Mouse (Mus musculus) C2C12 (cell line): Measurements from ENCODE around the gene Rubcnl. TPM values are rescaled to one million over a fixed set of nuclear protein-coding genes. Genes with fewer than 3 reads are reported as not detected.

ENCODE experiments used
- H3K27me3 ChIP-seq: one replicate; pipeline ENCODE4 v1.6.1; 2011; ENCODE audit not compliant: control insufficient read depth, insufficient read depth, insufficient read length
- H3K36me3 ChIP-seq: one replicate; pipeline ENCODE4 v1.6.1; 2011; ENCODE audit not compliant: control insufficient read depth, insufficient read depth
- H3K4me3 ChIP-seq: one replicate; pipeline ENCODE4 v1.5.1; 2011; ENCODE audit warnings: mild to moderate bottlenecking, control low read depth; ENCODE audit not compliant: poor library complexity, insufficient read depth, severe bottlenecking
- H3K79me2 ChIP-seq: one replicate; pipeline ENCODE4 v1.6.1; 2011; ENCODE audit not compliant: control insufficient read depth, insufficient read depth
- H3K79me3 ChIP-seq: one replicate; pipeline ENCODE4 v1.6.1; 2011; ENCODE audit warnings: low read depth, control low read depth
- H3ac ChIP-seq: one replicate; pipeline ENCODE3; 2011; ENCODE audit warnings: low read depth; ENCODE audit not compliant: control insufficient read depth, insufficient read length
- CEBPB ChIP-seq: IDR thresholded peaks from one replicate; pipeline ENCODE4 v1.6.1; 2011; ENCODE audit warnings: low read depth, mild to moderate bottlenecking, control low read depth, moderate library complexity
- CTCF ChIP-seq: IDR thresholded peaks from one replicate; pipeline ENCODE4 v1.5.1; 2011; ENCODE audit not compliant: control insufficient read depth, insufficient read depth, insufficient read length
- FOSL1 ChIP-seq: IDR thresholded peaks from one replicate; pipeline ENCODE4 v1.8.0; 2011; ENCODE audit warnings: mild to moderate bottlenecking, low read length; ENCODE audit not compliant: poor library complexity, insufficient read depth, severe bottlenecking
- MAX ChIP-seq: IDR thresholded peaks from one replicate; pipeline ENCODE4 v1.6.1; 2011; ENCODE audit warnings: mild to moderate bottlenecking, control low read depth
- MYOD1 ChIP-seq: IDR thresholded peaks from one replicate; pipeline ENCODE4 v1.6.1; 2011; ENCODE audit warnings: low read depth; ENCODE audit not compliant: control insufficient read depth, insufficient read length
- MYOG ChIP-seq: IDR thresholded peaks from one replicate; pipeline ENCODE4 v1.6.1; 2011; ENCODE audit not compliant: control insufficient read depth, insufficient read length; ENCODE audit errors: extremely low read depth
- USF1 ChIP-seq: IDR thresholded peaks from one replicate; pipeline ENCODE4 v1.6.1; 2011; ENCODE audit warnings: low read depth, mild to moderate bottlenecking, control low read depth, moderate library complexity
- polyA plus RNA-seq: library from polyadenylated mRNA; unstranded; fragments of >200 nt; fragmentation: generic; extraction: Trizol; gene quantifications from one replicate; pipeline ENCODE4 v1.2.1, GENCODE M21; 2012; ENCODE audit warnings: missing spikeins

Gene Rubcnl
- polyA plus RNA-seq, 1 experiment = 0.40 TPM

- Histone ChIP-seq H3K79me2 (no peaks in the 10 kb centered on the region), H3K4me3 (no peak overlapping the region), H3K79me3 (no peaks in the 10 kb centered on the region), H3K27me3 (no peaks in the 10 kb centered on the region), H3K36me3 (no peaks in the 10 kb centered on the region), H3ac (no peak overlapping the region)
- TF ChIP-seq MYOD1 (no peak), CTCF (no peak), FOSL1 (no peak), USF1 (no peak), MAX (no peak), MYOG (no peak), CEBPB (no peak)
These were observed 5.5 kb upstream of the Rubcnl start for GRCm38 (mm10) chr14:75010346-75010745.

- no peak overlapping the region for H3ac ChIP-seq
- no peaks in the 10 kb centered on the region for H3K79me2 ChIP-seq
- H3K79me3 ChIP-seq = no peaks in the 10 kb centered on the region
- H3K27me3 ChIP-seq = no peaks in the 10 kb centered on the region
- H3K36me3 ChIP-seq = no peaks in the 10 kb centered on the region
- TF ChIP-seq MAX (no peak), FOSL1 (no peak), CTCF (no peak), CEBPB (no peak), MYOG (no peak), MYOD1 (no peak), USF1 (no peak)
- H3K4me3 ChIP-seq = no peak overlapping the region
These were observed 4.7 kb upstream of the Rubcnl start for GRCm38 (mm10) chr14:75010986-75011655.

GRCm38 (mm10) chr14:75016715-75017020 lies 841 bp downstream of the Rubcnl start:
- Histone ChIP-seq H3K27me3 (no peaks in the 10 kb centered on the region), H3K4me3 (no peak overlapping the region), H3ac (no peak overlapping the region), H3K36me3 (no peaks in the 10 kb centered on the region), H3K79me2 (no peaks in the 10 kb centered on the region), H3K79me3 (no peaks in the 10 kb centered on the region)
- TF ChIP-seq CTCF (no peak), MYOD1 (no peak), CEBPB (no peak), MYOG (no peak)

GRCm38 (mm10) chr14:75017277-75017676 lies 1.4 kb downstream of the Rubcnl start:
- Histone ChIP-seq H3K79me3 (no peaks in the 10 kb centered on the region), H3K27me3 (no peaks in the 10 kb centered on the region), H3K79me2 (no peaks in the 10 kb centered on the region), H3ac (no peak overlapping the region), H3K36me3 (no peaks in the 10 kb centered on the region), H3K4me3 (no peak overlapping the region)
- no peak for TF ChIP-seq MAX
- TF ChIP-seq FOSL1 = no peak
- TF ChIP-seq MYOG = no peak
- TF ChIP-seq USF1 = no peak
- no peak for TF ChIP-seq CTCF
- no peak for TF ChIP-seq MYOD1
- no peak for TF ChIP-seq CEBPB

GRCm38 (mm10) chr14:75017877-75018825 lies 2.3 kb downstream of the Rubcnl start:
- Histone ChIP-seq H3K79me3 (no peaks in the 10 kb centered on the region), H3K36me3 (no peaks in the 10 kb centered on the region), H3K4me3 (no peak overlapping the region), H3K27me3 (no peaks in the 10 kb centered on the region), H3K79me2 (no peaks in the 10 kb centered on the region), H3ac (no peak overlapping the region)
- TF ChIP-seq USF1 (no peak), CTCF (no peak), FOSL1 (no peak), MYOD1 (no peak), CEBPB (no peak), MYOG (no peak), MAX (no peak)
